Mouse (Mus musculus): ENCODE data around the gene Plekhh2.

Plekhh2 gene

GRCm38 (mm10) chr17:84511682-84512515 is at the start of gene Plekhh2:
Gene Plekhh2 (plus strand): TSS chr17:84511895.
- 1% methylated on average over 66 of the region's 79 CpGs for WGBS

DNA sequence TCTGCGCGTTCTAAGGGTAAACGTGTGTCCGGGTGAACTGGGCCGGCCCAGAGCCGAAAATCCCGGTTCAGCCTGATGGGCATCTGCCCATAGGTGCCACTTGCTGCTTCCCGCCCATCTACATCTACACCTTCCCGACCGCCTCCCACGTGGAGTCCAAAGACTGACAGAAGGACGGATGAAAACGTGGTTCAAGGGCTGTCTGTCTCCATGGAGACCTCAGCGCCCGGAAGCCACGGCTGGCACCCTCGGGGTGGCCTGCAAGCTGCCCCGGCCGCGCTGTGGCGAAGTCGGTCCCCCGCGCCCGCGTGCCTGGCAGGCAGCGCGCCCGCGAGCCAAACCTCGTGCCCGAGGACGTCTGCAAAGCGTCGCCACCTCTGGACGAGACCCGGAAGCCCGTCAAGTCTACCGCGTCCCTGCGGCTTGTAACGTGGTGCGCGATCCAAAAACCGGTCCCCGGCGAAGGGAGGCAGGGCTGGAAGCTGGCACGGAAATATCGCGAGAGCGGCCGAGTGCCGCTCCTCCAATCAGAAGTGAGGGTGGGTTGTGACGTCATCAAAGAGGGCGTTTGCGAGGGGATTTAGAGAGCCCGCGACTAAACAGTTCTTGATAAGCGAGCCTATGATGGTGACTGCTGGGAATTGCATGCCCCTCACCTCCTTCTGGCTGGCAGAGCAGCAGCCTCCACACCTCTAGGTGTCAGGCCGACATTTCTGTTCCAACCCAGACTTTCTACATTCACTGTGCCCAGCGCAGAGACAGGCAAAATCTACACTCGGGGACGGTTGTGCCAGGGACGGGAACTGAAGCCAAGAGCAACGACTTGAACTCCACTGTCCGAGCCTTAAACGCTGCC is 45.7 kb upstream of the Plekhh2 start, which contains the start of gene Thada:
Gene Thada, minus strand, starts transcription at position 453 of the 856 bp plus-strand sequence.
- WGBS: under 1% methylated on average over 67 of the region's 67 CpGs

DNA sequence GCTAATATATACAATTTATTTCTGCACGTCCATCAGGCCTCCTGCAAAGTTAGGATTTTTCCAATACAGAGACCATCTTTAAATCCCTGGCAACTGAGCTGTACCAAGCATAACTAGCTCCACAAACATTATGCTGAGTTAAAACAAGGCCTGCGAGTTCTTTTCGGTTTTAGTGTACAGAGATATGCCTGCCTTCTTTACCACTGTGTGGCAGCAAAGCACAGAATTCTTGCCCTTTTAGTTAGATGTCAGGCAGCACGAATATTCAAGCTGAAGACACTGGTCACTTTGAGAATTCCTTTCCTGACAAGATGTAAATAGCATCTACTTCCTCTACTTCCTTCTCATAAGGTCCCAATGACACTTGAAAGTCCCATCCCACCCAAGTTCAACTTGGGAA is 37.4 kb upstream of the Plekhh2 start:
- WGBS: 37% methylated on average over 4 of the region's 4 CpGs

DNA sequence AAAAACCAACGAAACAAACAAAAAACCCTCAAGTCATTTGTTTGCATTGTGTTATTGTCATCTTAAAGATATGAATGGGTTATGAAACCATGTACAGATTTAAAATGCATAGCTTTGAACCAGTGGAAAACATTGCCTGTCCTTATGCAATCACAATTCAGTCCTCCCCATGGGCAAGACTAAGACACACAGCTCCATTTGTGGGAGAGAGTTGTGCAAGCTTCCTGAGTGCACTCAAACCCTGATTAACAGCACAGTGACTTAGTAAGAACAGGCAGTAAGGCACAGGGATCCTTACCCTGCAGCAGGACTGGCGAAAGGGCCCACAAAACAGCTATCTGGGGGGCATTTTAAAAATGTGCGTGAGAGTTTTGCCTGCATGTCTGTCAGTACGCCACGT is 34.5 kb upstream of the Plekhh2 start:
- whole genome bisulfite sequencing: 90% methylated on average over 5 of the region's 5 CpGs

DNA sequence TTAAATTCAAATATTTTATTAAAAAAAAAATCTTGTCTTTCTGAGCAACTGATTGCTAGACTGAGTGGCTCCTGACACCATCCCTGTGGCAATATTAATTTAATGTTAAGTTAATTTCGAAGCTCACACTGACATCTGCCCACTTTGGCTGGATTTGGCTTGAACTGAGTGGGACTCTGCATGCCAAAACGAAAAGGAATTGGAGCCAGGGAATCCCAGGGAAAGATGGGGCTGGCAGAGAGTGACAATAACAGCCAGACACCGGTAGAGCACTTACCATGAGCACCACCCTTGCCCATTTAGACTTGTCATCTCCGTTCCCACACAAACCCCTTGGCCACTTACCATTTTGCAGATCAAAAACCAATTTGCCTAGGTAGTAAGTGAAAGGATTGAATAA is 33.4 kb upstream of the Plekhh2 start:
- 72% methylated on average over 4 of the region's 4 CpGs for WGBS

GRCm38 (mm10) chr17:84480464-84481355 is 31.0 kb upstream of the Plekhh2 start:
- WGBS: 57% methylated on average over 15 of the region's 15 CpGs

- 84% methylated on average over 3 of the region's 3 CpGs for WGBS
Measured at GRCm38 (mm10) chr17:84482831-84483230, 28.9 kb upstream of the Plekhh2 start.

DNA sequence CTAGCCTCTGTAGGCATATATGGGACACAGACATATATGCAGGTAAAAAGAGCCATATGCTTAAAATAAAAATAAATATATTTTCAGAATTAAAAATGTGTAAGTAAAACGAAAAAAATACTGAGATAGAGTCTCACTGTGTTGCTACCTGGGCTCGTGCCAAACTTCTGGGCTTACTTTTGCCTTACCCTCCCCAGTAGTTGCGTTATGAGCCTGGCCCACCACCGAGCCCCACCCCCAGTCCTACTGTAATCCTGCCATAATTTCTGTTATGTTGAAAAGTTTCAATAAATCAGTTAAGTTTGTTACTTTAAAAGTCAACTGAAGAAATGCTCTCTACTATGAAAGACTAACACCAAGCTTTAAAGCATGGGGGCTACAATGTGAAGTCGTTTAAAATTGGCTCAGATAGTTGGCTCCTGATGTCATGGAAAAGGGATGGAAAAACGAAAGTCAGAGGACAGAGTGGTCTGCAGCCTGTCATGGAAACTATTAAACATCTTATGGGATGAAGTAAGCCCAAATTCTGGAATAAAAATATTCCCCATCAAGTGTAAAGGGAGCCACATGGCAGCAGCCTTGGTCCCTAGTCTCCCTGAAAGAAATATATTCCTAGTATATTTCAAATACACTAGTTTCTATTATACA is 27.9 kb upstream of the Plekhh2 start:
- 64% methylated on average over 6 of the region's 6 CpGs for WGBS

DNA sequence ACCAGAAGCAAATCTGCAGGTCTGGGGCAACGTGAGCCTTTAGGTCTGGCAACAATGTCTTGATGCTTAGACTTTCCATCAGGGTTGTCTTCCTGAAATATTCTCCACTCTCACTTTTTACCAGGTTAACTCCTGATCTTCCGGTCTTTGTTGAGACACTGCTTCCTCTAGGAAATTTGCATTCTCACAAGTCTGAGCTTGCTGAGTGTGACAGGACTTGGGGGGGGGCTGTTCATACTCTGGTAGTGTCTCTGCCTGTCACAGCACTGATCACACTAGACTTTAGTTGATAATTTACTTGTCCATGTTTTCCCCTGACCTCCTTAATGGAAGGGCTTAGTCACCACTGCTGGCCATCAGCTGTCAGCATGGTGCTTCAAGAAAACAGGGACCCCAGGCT is 24.3 kb upstream of the Plekhh2 start:
- 89% methylated on average over 2 of the region's 2 CpGs for WGBS

GRCm38 (mm10) chr17:84492255-84492880 is 19.3 kb upstream of the Plekhh2 start:
- 29% methylated on average over 5 of the region's 5 CpGs for WGBS

DNA sequence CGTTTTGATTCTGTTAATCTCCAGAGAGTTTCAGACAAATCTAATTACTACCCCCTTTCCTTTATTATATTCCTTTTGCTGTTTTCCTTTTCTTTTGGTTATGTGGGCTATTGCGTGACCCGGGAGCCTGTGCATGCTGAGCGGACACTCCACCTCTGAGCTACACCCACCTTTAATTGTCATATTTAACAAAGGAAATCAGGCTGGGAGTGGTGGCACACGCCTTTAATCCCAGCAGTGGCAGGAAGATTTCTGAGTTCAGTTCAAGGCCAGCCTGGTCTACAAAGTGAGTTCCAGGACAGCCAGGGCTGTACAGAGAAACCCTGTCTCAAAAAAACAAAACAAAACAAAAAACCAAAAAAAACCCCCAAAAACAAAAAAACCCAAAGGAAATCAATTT is 14.7 kb upstream of the Plekhh2 start:
- WGBS: 88% methylated on average over 5 of the region's 5 CpGs

DNA sequence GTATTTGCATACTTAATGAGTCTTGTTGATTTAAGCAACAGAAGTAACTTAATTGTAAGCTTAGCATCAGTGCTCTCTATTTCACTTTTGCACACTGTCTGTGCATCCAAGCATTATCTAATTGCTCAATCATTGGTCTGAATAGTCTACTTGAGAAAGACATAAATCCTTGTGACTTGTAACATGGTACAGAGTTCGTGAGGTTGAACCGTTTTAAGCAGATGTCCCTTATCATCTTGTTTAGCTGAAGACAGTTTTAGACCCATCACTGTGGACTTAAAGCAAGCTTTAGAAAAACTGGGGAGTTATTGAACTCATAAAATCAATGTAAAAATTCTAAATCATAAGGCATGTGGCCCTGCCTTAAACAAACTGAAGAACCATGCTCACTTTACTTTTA is 14.1 kb upstream of the Plekhh2 start:
- WGBS: 92% methylated on average over 2 of the region's 2 CpGs

DNA sequence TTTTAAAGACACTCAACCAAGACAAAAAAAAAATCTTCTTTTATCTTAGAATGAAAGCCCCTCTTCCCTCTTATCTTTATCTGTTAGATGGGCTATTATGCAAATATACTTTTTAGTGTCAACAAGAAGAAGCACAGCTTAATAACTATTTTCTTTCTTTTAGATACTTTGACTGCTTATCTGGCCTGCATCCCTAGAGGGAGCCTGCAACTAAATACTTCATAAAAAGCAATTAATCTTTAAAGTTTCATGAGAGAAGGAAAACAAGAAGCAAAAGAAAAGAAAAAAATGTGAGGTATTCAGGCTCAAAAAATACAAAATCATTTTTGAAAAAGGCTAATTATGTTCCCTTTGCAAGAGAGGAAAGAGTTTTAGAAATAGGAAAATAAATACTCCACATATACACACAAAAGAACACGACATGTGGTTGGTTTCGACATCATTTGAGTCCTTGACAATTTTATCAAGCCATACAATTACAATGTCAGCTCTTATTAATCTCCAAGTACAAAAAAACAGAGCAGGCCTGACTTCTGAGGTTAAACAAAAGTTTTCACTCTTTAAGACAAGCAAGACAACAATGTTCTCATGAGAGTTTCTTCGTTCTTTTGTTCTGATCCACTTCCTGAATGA is 13.6 kb upstream of the Plekhh2 start:
- WGBS: 81% methylated on average over 3 of the region's 3 CpGs

DNA sequence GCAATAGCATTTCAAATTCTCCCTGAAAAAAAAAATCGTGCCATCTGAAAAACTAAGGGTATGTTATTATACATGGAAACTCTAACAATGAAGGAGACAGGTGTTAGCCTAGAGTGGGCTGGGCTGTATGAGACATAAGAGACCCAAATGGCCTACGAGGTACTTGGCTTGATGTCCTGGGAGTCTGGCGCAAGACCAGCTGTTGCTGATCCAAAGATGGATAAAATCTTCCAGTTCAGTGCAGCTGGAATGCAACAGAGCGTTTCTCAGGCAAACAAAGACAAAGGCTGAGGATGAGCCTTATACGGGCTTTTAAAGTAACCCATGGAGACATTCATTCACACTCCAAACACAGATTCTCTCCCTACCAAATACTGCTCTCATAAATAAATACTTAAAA is 13.1 kb upstream of the Plekhh2 start:
- WGBS: 60% methylated on average over 5 of the region's 5 CpGs

GRCm38 (mm10) chr17:84502341-84502740 is 9.4 kb upstream of the Plekhh2 start:
- 58% methylated on average over 3 of the region's 3 CpGs for WGBS

- 71% methylated on average over 2 of the region's 2 CpGs for WGBS
Measured at GRCm38 (mm10) chr17:84505922-84506321, 5.8 kb upstream of the Plekhh2 start.

GRCm38 (mm10) chr17:84508736-84509135 is 3.0 kb upstream of the Plekhh2 start:
- 55% methylated on average over 3 of the region's 3 CpGs for WGBS

DNA sequence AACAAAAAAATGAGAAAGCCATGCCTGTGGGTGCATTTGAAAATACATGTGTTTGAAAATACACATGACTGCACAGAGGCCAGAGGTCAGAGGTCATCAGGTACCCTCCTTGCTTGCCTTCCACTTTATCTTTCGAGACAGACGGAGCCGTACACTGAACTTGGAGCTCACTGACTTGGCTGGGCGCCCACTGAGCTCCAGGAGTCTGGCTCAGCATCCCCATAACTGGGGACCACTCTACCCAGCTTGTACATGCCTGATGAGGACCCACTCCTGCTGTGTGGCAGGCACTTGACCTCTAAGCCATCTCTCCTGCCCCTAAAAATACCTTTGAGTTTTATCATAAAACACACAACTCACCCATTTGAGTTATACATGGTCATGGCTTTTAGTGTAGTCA is 2.5 kb upstream of the Plekhh2 start:
- WGBS: 61% methylated on average over 4 of the region's 4 CpGs

GRCm38 (mm10) chr17:84510355-84510754 is 1.3 kb upstream of the Plekhh2 start:
- 21% methylated on average over 5 of the region's 5 CpGs for WGBS

DNA sequence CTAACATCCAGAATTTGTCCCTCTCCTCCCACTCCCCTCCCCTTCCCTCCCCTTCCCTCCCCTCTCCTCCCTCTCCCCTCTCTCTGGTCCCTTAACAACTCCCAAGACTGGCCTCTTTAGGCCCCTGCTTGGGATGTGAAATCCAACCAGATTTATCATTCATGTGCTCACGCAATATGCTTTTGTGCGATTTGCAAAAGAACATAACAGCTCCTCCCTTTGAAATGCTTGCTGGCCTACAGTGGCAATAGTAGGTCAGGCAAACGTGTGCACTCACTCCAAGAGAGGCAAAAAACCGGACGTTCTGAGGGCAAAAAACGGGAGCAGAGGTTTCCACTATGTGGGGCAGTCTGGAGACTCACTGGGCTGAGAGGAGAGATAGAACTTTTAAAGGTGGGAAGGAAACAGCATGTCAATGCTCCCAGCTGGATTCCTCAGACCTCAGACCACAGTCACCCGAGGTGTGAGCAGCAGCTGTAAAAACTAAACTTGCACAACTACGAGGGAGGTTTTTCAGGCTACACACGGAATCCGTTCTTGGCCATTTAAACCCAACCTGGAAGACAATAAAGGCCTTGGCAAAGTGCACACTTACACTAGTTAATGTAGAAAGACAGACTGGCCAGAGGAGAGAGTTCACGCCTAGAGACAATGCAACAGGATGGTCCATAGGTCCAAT is 595 bp upstream of the Plekhh2 start:
- WGBS: 43% methylated on average over 11 of the region's 11 CpGs

Measured in cerebral cortex, adult 2 months (tissue).